Mouse (Mus musculus) lung, adult 2 months (tissue): ENCODE measurements around the gene Prame.

Experiments used
- CTCF ChIP-seq: fragments of 200-500 bp; IDR thresholded peaks from 2 replicates; pipeline ENCODE4 v1.5.1; 2011; ENCODE audit warnings: mild to moderate bottlenecking, low read length, control low read depth; ENCODE audit not compliant: insufficient read depth
- POLR2A ChIP-seq: fragments of 200-500 bp; IDR thresholded peaks from 2 replicates; pipeline ENCODE4 v1.6.1; 2011; ENCODE audit warnings: low read depth, mild to moderate bottlenecking, control low read depth, low read length, borderline replicate concordance; ENCODE audit errors: extremely low read depth

DNA sequence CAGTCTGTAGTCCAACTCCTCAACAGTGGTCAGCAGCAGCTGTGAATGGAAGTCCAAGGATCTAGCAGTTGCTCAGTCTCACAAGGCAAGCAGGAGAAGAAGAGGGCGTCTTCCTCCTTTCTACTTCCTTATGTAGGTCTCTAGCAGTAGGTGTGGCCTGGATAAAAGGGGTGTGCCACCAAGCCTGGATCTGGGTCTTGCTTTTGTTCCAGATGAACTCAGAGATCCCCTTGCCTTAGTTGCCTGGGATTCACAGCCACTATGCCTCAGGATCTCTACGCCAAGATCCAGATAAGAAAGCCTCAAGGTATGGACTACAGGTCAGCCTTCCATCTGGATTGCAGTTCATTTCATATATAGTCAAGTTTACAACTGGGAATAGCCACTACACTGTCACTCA, 28.8 kb downstream of the Prame start, which contains the start of gene Nxf7:
- TF ChIP-seq CTCF (no peak), POLR2A (no peak)
